Mouse (Mus musculus) 416B (cell line): ENCODE measurements at regions not wholly inside any gene's neighbourhood (a gene's known extent, or its start where the extent isn't known, plus 50 kb on each side); places are given as distances from the start of the nearest gene placed in this dataset.

Source experiments
- DNase-seq: peaks from one replicate; pipeline ENCODE4 v3.0.0; 2011; ENCODE audit warnings: low read depth

DNA sequence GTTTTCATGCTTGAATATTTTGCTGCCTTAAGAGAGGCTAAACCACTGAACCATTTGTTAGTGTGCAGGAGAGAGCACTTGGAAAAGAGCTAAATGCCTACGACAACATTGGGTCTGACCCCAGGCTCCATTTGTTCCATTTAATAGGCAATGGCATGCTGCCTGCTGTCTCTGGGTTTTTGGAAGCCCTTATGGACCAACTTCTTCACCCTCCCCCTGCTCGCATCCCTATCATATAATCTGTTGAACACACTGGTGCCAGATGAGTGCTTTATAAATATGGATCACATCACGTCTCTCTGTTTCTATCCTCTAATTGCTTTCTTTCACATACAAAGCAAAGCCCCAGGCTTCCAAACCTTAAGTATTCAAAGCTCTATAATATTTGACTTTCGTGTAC, 179.1 kb upstream of the Lrrn1 start:
- no peak for DNase-seq

DNA sequence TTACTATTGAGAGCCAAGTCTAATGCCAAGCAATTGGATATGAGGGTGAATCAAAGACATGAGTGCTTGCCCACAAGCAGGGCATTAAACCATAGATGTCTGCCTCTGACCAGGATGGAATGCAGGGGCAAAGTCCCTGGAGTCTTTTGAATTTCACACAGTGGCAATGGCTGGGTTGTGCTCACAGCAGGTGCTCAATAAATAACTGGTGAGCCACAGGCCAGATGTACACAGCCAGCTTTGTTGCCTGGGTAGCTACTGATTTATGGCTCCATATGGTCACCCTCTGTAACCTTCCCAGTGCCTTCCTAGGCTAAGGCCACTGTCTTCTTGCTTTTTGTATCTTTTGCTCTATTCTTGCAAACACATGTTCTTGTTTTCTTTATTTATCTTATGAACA, 154.3 kb upstream of the Lrrn1 start:
- DNase-seq, result no peak

DNA sequence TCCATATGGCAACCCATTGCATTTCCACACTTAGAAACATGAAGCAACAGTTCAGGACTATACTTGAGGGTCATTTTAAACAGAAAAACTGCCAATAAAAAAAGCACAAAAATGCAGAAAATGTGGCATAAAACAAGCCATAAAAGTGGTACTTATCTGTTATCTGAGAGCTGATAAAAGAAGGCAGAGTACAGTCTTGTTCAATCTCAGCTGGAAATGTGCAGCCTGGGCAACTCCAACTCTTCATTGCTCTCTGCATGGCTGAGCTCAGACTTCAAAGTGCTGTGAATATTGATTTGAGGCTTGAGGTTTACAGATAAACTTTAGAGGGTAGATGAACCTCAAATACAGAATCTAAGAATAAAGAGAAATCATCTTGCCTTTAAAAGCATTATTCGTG, 151.1 kb upstream of the Lrrn1 start:
- no peak for DNase-seq

DNA sequence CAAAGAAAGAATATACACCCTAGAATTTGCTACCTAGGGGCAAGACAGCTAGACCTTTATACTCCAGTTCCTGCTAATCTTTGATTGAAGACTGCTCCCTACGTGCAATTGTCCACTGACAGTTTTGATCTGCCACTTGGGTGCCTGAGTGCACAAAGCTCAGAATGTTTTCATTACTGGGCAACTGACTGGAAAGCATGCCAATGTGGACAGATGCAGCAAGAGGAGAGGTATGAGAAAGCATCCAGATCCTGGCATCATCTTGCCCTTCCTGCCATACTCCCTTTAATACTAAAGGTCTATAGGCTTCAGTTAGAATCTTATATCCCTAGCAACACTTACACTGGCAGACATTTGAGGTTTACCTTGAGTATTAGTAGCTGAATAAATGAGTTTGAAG, 148.9 kb upstream of the Lrrn1 start:
- DNase-seq, result no peak

DNA sequence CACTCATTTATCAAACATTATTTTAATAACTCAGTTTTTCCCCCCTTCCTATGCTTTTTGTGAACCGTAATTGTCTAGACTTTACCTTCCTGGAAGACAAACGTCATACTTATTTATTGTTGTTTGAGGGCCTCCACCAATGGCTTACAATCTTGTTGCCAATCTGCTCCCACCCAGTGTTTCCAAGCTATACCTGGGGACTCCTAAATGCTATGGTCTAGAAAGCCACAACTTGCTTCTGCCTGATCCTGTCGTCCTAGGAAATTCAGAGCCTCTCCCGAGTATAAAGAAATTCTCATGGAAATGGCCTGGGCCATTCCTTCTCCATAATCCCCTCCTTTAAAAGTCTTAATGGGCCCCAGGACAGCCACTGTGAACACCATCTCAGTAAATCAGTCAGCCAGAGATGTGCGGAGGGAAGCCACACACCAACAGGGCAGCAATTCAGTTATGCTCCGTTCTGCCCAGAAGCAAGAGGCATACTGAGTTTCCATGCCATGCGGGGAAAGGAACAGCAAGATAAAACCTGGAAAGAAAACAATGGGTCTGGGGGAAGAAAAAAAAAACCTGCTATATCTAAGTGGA, 143.4 kb upstream of the Lrrn1 start:
- no peak for DNase-seq

DNA sequence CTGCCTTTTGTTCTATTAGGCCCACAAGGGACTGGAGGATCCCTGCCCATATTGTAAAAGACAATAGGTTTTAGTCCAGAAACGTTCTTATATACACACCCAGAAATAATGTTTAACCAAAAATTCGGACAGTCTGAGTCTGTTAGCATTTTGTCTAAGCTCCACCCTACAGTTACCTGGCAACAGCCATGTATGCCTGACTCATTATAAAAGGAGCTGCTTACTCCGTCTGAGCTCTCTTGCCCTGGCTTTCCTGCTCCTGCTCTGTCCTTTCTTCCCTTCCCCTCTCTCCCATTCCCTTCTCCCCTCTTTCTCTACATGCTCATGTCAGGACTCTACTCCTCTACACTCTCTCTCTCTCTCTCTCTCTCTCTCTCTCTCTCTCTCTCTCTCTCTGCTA, 139.7 kb upstream of the Lrrn1 start:
- no peak for DNase-seq

DNA sequence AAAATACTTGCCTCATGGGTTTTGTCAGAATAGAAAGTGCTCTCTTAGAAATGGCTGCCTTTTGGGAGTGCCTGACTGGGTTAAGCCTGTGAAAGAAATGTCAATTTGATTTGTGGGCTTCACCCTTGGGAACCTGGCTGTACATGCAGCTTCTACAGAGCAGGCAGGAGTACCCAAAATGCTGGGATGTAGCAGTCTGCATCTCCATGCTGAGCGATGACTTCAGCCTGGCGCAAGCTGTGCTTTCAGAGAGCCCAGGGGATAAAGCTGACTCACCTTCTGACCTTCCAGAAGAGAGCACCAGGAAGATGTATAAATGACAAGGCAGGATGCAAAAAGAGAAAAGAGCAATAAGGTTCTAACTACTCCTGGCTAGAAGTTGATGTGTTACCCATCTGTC, 135.0 kb upstream of the Lrrn1 start:
- no peak for DNase-seq

DNA sequence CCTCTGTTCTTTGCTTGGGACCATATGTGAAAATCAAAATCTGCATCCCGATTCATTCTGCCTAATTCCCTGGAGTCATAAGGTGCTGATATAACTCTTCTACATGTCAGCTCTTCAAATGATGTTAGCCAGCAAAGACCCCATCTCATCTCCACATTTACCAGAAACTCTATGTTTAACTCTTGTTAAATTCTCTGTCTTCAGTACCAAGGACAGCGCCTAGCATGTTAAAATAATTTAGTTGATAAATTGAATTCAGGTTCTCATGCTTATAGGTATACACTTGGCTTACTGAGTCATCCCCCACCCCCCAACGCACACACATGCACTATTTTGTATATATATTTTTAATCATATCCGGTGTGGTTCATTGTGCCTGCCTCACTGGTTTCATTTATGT, 113.8 kb upstream of the Lrrn1 start:
- DNase-seq, result peak; percentile 1

DNA sequence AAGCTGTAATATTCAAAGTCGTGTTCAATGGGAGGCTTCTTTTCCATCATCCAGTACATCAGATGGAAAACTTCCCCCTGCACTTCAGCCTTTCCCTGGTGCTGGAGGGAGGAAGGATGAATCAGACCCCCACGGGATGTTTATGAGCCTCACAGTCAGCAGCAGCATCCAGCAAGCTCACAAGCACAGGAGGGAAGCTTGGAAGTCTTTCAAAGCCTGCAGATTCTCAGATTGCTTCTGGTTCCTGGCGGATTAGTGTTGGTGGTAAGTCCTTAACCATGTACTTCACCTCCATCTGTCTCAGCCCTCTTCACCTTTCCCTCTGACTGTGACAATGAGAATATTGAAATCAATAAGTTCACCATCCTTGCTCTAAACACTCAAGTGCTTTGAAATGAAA, 107.5 kb upstream of the Lrrn1 start:
- no peak for DNase-seq

DNA sequence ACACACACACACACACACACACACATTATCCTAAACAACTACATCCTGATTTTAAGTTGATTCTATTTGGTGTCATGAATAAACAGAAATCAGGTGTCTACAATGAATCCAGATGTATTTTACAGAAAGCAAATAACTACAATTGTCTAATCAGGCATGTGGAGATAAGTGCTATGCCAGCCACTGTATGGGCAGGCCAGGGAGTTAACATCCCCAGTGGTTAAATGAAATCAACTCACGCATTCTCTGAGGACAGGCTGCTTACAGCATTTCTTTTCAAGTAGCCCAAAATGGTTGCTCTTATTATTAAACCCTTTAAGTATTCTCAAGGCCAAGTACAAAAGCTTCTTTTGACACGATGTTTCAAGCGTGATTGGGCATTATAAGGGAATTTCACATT, 103.0 kb upstream of the Lrrn1 start:
- DNase-seq, result no peak

DNA sequence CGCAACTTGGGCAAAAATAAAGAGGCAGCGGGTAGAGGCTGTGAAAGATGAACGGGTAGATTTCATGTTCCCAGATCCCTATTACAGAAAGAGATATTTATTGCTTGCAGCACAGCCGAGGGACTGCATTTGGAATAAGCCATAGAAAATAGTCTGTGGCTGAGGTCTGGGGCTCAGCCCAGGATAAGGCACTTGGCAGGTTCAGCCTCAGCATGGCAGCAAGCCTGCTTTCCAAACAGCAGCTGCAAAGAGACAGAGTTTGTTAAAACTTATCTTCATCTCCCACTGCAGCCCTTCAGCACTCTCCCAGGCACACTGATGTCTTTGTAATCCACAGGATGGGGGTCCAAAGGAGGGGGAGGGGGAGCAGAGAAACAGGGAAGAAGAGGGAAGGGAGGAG, 98.5 kb upstream of the Lrrn1 start:
- no peak for DNase-seq

DNA sequence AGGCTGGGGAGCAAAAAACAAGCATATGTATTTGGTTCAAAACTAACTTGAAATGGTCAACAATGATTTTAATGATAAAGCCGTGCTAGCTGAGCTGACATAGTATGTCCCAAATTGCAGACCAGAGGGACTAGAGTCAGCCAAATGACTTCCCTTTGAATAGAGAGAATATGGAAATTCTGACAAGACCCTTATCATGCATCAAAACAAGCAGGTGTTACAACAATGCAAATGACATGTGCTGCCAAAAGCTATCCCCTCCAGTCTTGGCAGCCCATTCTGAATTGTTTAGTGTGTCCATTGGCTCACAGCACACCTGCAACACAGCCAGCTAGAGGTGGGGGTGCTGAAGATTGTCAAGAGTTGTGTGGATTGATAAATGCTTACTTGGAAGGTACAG, 87.5 kb upstream of the Lrrn1 start:
- DNase-seq, result no peak

DNA sequence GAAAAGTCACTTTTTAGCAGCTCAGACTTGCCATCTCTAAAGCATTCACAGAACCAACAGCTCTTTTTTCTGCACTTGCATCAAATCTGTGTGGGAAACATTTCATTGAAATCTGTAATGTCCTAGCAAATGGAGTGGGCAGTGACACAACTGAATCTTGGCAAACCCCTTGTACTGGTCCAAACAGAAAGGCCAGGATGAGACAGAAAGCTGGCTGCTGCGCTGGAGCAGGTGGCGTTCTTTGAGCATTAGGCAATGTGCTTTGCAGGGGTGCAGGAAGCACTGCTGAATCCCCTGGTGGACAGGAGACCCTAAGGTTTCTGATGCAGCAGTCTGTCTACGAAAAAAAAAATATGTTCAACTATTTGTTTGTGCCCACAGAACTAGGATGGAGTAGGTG, 85.2 kb upstream of the Lrrn1 start:
- no peak for DNase-seq

DNA sequence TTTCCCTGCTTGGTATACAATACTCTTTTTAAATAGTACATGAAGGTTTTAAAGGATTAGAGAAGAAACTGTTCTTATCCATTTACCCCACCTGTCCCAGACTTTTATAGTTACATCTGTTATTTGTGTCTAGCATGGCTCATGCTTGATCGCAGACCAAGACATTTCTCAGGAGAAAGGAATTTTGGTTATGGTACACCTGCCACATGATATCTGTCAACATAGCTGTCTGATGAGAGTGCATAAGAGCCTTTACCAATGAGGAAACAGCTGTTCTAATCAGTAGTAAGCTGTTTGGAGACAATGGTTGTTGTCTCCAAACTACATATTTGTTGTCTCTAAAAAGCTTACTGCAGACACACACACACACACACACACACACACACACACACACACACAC, 70.3 kb upstream of the Lrrn1 start:
- no peak for DNase-seq

DNA sequence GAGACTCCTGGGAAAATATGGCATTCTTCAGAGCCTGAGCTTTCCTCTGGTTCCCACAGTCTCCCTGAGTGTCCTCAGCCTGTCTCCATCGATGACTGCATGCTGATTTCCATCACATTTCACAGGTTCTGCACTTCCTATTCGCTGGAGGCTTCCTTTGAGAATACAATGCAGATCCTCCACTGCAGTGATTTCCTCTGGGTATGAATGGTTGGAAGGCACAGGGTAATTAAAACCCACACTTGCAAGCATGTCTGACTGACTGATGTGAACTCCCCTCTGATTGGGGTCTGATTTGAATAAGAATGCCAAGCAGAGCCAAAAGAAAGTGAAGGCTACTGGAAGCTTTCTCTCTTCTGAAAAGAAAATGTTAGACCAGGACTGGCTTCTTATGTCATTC, 67.1 kb upstream of the Lrrn1 start:
- DNase-seq, result no peak

DNA sequence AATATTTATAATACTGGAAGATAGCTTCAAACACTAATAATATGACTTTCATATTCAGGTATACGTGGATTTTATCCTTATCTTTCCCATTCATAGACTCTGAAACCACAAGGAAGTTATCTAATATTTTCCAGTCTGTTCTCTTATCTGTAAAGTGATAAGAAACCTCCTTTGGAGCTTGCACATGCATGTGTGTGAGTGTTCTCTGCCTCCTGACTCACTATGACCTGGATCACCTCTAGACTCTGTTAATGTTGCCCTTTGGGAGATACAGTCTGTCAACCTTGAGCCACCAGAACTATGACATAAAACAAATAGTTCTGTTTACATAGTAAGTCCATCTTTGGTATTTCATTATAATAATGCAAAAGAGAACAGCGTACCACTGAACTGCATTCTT, 56.2 kb upstream of the Lrrn1 start:
- DNase-seq, result no peak

DNA sequence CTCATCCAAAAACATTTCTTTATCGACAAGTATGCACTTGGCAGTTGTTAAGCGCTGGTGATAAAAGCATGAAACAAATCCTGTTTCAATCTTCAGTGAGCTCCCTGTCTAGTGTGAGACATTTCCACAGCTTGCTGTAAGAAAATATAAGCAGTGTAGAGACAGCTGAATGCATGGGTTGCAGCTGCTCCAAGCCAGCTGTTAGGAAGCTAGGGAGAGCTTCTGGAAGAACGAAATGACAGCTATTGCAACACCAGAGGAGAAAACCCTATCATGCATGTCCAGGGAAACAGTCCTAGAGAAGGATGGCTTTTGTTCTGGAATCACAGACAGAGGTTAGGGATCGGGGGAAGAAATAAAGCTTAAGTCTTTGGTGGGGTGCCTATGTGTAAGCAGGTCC, 55.4 kb upstream of the Lrrn1 start:
- DNase-seq, result no peak
